Mouse (Mus musculus) CH12.LX (cell line): ENCODE measurements around the gene Tomm20.

ENCODE experiments used
- CTCF ChIP-seq, 2 experiments: IDR thresholded peaks in 1 of 2; conservative IDR thresholded peaks in 1 of 2; 2 replicates each; pipeline ENCODE4 v1.5.1; 2011 to 2012; ENCODE audit warnings: low read depth in 2 of 2, low read length in 2 of 2, improper control_type of control experiment in 1 of 2, inconsistent platforms in 1 of 2, mild to moderate bottlenecking in 1 of 2, moderate library complexity in 1 of 2
- ETS1 ChIP-seq: conservative IDR thresholded peaks from 2 replicates; pipeline ENCODE4 v1.6.1; 2012; ENCODE audit warnings: low read depth, mild to moderate bottlenecking, inconsistent platforms, low read length, improper control_type of control experiment, moderate library complexity
- JUND ChIP-seq: conservative IDR thresholded peaks from 2 replicates; pipeline ENCODE4 v1.6.1; 2011; ENCODE audit warnings: low read depth, low read length, improper control_type of control experiment
- MAX ChIP-seq: IDR thresholded peaks from 2 replicates; pipeline ENCODE4 v1.6.1; 2011; ENCODE audit warnings: low read length, improper control_type of control experiment
- MAZ ChIP-seq: IDR thresholded peaks from 2 replicates; pipeline ENCODE4 v1.6.1; 2012; ENCODE audit warnings: low read depth, mild to moderate bottlenecking, inconsistent platforms, low read length, improper control_type of control experiment, moderate library complexity
- MXI1 ChIP-seq: IDR thresholded peaks from 2 replicates; pipeline ENCODE4 v1.6.1; 2011; ENCODE audit warnings: mild to moderate bottlenecking, low read depth, low read length, improper control_type of control experiment
- NELFE ChIP-seq: IDR thresholded peaks from 2 replicates; pipeline ENCODE4 v1.6.1; 2011; ENCODE audit warnings: low read depth, low read length, improper control_type of control experiment
- POLR2A ChIP-seq: IDR thresholded peaks from 2 replicates; pipeline ENCODE4 v1.6.1; 2011; ENCODE audit warnings: low read depth, mild to moderate bottlenecking, improper control_type of control experiment, low read length
- TCF12 ChIP-seq: IDR thresholded peaks from 2 replicates; pipeline ENCODE4 v1.6.1; 2014; ENCODE audit warnings: low read depth, mild to moderate bottlenecking, inconsistent platforms, low read length, improper control_type of control experiment
- UBTF ChIP-seq: IDR thresholded peaks from 2 replicates; pipeline ENCODE4 v1.6.1; 2012; ENCODE audit warnings: low read depth, mild to moderate bottlenecking, inconsistent platforms, low read length, improper control_type of control experiment, moderate library complexity
- USF1 ChIP-seq: IDR thresholded peaks from 2 replicates; pipeline ENCODE4 v1.6.1; 2014; ENCODE audit warnings: low read depth, mild to moderate bottlenecking, inconsistent platforms, low read length, improper control_type of control experiment
- ZMIZ1 ChIP-seq: IDR thresholded peaks from 2 replicates; pipeline ENCODE4 v1.6.1; 2012; ENCODE audit warnings: low read depth, mild to moderate bottlenecking, inconsistent platforms, low read length, improper control_type of control experiment

DNA sequence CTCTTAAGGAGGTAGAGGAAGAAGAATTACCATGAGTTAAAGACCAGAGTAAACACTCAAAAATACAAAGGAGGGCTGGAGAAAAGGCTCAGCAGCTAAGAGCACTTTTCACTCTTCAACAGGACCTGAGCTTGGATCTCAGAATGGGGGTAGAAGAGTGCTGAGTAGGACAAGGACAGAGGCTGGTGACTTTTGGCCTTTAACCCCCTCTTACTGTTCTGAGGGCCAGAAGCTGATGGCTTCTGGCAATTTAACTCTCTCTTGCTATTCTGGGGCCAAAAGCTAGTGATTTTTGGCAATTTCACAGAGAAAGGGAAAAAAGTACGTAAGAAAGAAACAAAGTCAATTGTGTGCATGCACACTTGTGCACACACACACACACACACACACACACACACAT is 17.2 kb upstream of the Tomm20 start:
- no peak for TF ChIP-seq UBTF
- TF ChIP-seq MAX, result no peak
- no peak for TF ChIP-seq USF1
- TF ChIP-seq POLR2A, result no peak
- TF ChIP-seq TCF12, result no peak
- TF ChIP-seq MAZ, result no peak
- TF ChIP-seq ZMIZ1, result no peak
- no peak for TF ChIP-seq ETS1
- TF ChIP-seq MXI1, result no peak
- TF ChIP-seq CTCF (conservative IDR thresholded peaks at IDR 0.05 in 1 of 2, IDR thresholded peaks at IDR 0.05 in 1 of 2; ENCODE audit: low read depth in 2 of 2, low read length in 2 of 2), result no peak
- no peak for TF ChIP-seq JUND
- no peak for TF ChIP-seq NELFE
